Mouse (Mus musculus): ENCODE measurements at regions not wholly inside any gene's neighbourhood (a gene's known extent, or its start where the extent isn't known, plus 50 kb on each side); places are given as distances from the start of the nearest gene placed in this dataset.

DNA sequence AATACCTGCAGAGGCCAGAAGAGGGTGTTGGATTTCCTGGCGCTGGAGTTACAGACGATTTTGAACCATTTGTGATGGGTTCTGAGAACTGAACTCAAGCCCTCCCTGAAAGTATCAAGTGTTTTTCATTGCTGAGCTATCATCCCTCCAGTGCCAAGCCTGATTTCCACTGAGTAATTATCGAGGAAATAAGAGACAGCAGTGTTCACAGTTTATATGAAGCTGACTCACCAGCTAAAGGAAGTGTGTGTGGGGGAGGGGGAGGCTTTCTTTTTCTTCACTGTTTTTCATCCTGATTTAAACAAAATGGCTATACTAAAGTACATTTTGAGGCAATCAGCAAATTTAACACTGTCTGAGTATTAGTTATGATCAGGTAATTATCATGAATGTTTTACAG lies 227.4 kb upstream of the Tmem132c start:
- Histone ChIP-seq H3K27me3 (no peaks in the 10 kb centered on the region), H3K4me2 (replicated peaks) (no peak overlapping the region), H3K27ac (no peak overlapping the region), H3K36me3 (no peaks in the 10 kb centered on the region), H3K9me3 (no peaks in the 10 kb centered on the region), H3K9ac (no peak overlapping the region), H3K4me3 (no peak overlapping the region), H3K4me1 (no peaks in the 10 kb centered on the region)
- WGBS = 70% methylated on average over 3 of the region's 3 CpGs
- ATAC-seq (ENCODE audit: insufficient number of reproducible peaks, insufficient read depth, low FRiP score, low TSS enrichment) = no peak

DNA sequence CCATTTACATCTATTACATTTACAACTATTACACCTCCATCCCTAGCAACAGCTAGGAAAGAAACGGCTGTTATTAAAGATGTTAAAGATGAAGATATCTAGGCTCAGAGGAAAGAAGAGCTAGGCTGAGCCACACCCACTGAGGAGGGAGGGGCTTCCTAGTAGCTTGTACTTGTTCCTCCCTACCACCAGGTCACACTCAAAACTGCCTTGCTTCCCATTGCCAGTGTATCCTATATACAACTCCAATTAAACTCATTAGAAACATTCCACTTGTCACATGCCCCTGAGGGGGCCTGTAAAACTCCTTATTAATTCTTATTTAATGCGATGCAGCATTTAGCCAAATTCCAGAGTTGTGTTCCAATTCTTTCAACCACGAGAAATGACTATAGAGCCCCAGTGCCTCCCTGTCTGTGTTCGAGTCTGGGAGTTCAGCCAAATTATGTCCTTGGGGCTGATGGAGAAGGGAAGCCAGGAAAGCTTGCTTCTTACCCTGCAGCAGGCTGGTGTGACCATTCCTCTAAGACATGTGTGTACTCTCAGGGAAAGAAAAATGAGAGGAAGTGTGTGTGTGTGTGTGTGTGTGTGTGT lies 225.0 kb upstream of the Tmem132c start:
- Histone ChIP-seq H3K36me3 (no peaks in the 10 kb centered on the region), H3K4me1 (no peaks in the 10 kb centered on the region), H3K27ac (no peak overlapping the region), H3K9me3 (no peaks in the 10 kb centered on the region), H3K4me3 (no peak overlapping the region), H3K27me3 (no peaks in the 10 kb centered on the region), H3K9ac (no peak overlapping the region), H3K4me2 (replicated peaks) (no peak overlapping the region)
- no peak for ATAC-seq (ENCODE audit: insufficient number of reproducible peaks, insufficient read depth, low FRiP score, low TSS enrichment)
- WGBS = 67% methylated on average over 4 of the region's 4 CpGs

DNA sequence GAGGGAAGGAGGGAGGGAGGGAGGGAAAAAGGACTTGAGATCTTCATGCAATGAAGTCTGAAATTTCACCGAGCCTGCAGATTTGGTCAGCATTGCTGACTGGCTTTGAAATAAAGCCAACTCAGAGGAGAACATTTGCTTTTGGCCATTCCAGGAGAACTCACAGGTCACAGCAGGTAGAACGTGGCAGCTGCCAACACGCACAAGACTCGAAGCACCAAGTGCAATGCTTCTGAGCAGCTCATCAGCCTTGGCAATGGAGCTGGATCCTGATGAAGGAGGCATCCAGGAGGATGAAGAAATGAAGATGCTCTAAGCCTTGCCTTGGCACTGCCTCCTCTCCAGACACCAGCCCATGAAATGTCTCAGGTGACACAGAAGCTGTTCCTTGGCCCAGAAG lies 223.6 kb upstream of the Tmem132c start:
- Histone ChIP-seq H3K4me2 (replicated peaks) (no peak overlapping the region), H3K27me3 (no peaks in the 10 kb centered on the region), H3K4me3 (no peak overlapping the region), H3K36me3 (no peaks in the 10 kb centered on the region), H3K4me1 (no peaks in the 10 kb centered on the region), H3K9me3 (no peaks in the 10 kb centered on the region), H3K9ac (no peak overlapping the region), H3K27ac (no peak overlapping the region)
- no peak for ATAC-seq (ENCODE audit: insufficient number of reproducible peaks, insufficient read depth, low FRiP score, low TSS enrichment)
- 81% methylated on average over 4 of the region's 4 CpGs for WGBS

DNA sequence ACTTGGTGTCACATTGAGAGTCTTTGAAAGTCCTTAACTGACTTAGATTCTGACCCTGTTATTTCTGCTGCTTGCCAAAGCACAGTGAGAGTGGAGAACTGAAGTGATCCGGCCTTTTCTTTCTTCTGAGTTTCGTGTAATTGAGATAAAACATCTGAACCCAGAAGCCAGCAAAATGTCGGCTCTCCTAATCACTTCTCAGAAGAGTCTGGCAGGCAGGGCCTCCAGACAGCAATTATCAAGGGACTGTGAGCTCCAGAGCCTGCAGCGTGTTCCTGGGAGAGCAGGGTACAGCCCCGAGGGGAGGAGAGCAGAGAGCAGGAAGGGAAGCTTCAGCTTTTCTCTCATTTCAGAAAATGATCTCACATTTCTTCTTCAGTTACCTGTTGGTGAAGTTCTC lies 205.1 kb upstream of the Tmem132c start:
- Histone ChIP-seq H3K27ac (no peak overlapping the region), H3K9me3 (no peaks in the 10 kb centered on the region), H3K36me3 (no peaks in the 10 kb centered on the region), H3K4me3 (no peak overlapping the region), H3K27me3 (no peaks in the 10 kb centered on the region), H3K4me2 (replicated peaks) (no peak overlapping the region), H3K4me1 (no peaks in the 10 kb centered on the region), H3K9ac (no peak overlapping the region)
- WGBS = 44% methylated on average over 5 of the region's 5 CpGs
- ATAC-seq (ENCODE audit: insufficient number of reproducible peaks, insufficient read depth, low FRiP score, low TSS enrichment) = no peak

DNA sequence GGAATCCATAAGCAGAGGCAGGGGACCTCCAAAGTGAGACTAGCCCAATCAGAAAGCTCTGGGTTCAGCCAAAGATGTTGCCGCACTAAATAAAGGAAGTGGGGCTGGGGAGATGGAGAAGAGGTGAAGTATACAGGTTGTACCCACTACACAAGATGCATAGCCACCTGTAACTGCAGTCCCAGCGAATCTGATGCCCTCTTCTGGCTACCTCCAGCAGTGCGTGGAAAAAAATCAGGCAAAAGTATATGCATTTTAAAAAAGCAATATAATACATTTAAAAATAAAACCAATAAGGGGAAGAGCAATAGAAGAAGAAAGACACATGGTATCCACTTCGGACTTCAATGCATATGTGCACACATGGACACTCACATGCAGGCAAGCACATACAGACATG lies 183.8 kb upstream of the Tmem132c start:
- Histone ChIP-seq H3K27ac (no peak overlapping the region), H3K4me2 (replicated peaks) (no peak overlapping the region), H3K27me3 (no peaks in the 10 kb centered on the region), H3K9me3 (no peaks in the 10 kb centered on the region), H3K36me3 (no peaks in the 10 kb centered on the region), H3K4me1 (no peaks in the 10 kb centered on the region), H3K4me3 (no peak overlapping the region), H3K9ac (no peak overlapping the region)
- no peak for ATAC-seq (ENCODE audit: insufficient number of reproducible peaks, insufficient read depth, low FRiP score, low TSS enrichment)
- 67% methylated on average over 4 of the region's 4 CpGs for WGBS

DNA sequence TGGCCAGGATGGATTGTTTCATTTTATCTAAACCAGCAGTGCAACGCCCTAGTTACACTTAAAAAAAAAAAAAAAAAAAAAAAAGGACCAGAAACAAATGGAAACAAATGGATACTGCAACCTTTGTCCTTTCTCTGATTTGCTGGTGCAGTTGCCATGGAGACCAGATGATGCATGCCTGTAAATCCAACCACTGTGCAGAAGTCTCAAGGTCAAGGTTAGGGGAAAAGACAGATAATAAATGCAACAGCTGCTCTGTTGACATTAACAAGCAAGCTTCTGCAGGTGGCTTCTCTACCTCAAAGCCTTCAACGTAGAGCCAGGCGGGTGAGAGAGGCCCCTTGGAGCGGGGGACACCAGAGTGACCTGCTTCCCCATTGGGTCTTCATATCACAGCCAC lies 167.3 kb upstream of the Tmem132c start:
- no peak overlapping the region for H3K9ac ChIP-seq
- no peak overlapping the region for H3K4me3 ChIP-seq
- H3K4me2 ChIP-seq (replicated peaks) = no peak overlapping the region
- H3K27ac ChIP-seq = no peak overlapping the region
- 81% methylated on average over 4 of the region's 4 CpGs for WGBS
- no peaks in the 10 kb centered on the region for H3K9me3 ChIP-seq
- no peaks in the 10 kb centered on the region for H3K36me3 ChIP-seq
- H3K27me3 ChIP-seq = no peaks in the 10 kb centered on the region
- no peak for ATAC-seq (ENCODE audit: insufficient number of reproducible peaks, insufficient read depth, low FRiP score, low TSS enrichment)
- H3K4me1 ChIP-seq = no peaks in the 10 kb centered on the region
